Mouse (Mus musculus) CH12.LX (cell line): ENCODE data around the gene Cfap20. TPM values are rescaled to one million over a fixed set of nuclear protein-coding genes. Genes with fewer than 3 reads are reported as not detected.

Source experiments
- DNase-seq: peaks from one replicate; pipeline ENCODE4 v3.0.0-alpha.2; 2013; ENCODE audit errors: extremely low read depth
- H3K27ac ChIP-seq: 2 replicates; pipeline ENCODE4 v1.5.1; 2012; ENCODE audit warnings: low read depth, mild to moderate bottlenecking, control low read depth, moderate library complexity; ENCODE audit not compliant: insufficient read depth
- H3K27me3 ChIP-seq: replicated peaks from 2 replicates; pipeline ENCODE3; 2012; ENCODE audit warnings: inconsistent platforms
- H3K36me3 ChIP-seq, 2 experiments: replicated peaks in 1 of 2; 2 replicates each; pipeline versions ENCODE3 to v1.6.1; 2012; ENCODE audit warnings: inconsistent platforms in 1 of 2, low read length in 1 of 2, mild to moderate bottlenecking in 1 of 2, mixed read lengths in 1 of 2, moderate library complexity in 1 of 2; ENCODE audit not compliant: control insufficient read depth in 1 of 2, insufficient read depth in 1 of 2
- H3K4me1 ChIP-seq, 2 experiments: 2 replicates each; pipeline ENCODE4 v1.6.1; 2012; ENCODE audit warnings: inconsistent platforms in 1 of 2, moderate library complexity in 1 of 2; ENCODE audit not compliant: insufficient read depth in 2 of 2, control insufficient read depth in 1 of 2
- H3K4me2 ChIP-seq: 2 replicates; pipeline ENCODE4 v1.6.1; 2012; ENCODE audit warnings: low read depth, mild to moderate bottlenecking, control low read depth; ENCODE audit not compliant: poor library complexity, insufficient read depth, severe bottlenecking
- H3K4me3 ChIP-seq, 3 experiments: fragments of 150-350 bp in 1 of 3; sonication (generic) in 1 of 3; replicated peaks in 1 of 3; 2 replicates each; pipeline versions ENCODE3 to v1.5.1; 2011 to 2012; ENCODE audit warnings: low read depth in 2 of 3, low read length in 2 of 3, mild to moderate bottlenecking in 2 of 3, moderate library complexity in 2 of 3, control low read depth in 1 of 3, improper control_type of control experiment in 1 of 3, inconsistent platforms in 1 of 3, mixed read lengths in 1 of 3; ENCODE audit not compliant: poor library complexity in 1 of 3
- H3K79me2 ChIP-seq: replicated peaks from 2 replicates; pipeline ENCODE4 v1.6.1; 2012; ENCODE audit warnings: mild to moderate bottlenecking, moderate library complexity; ENCODE audit not compliant: control insufficient read depth, poor library complexity, insufficient read depth, severe bottlenecking; ENCODE audit errors: extremely low read depth
- H3K9ac ChIP-seq: 2 replicates; pipeline ENCODE4 v1.6.1; 2012; ENCODE audit warnings: low read depth, mild to moderate bottlenecking, control low read depth, moderate library complexity; ENCODE audit not compliant: insufficient read depth
- H3K9me3 ChIP-seq: replicated peaks from 2 replicates; pipeline ENCODE3; 2012; ENCODE audit warnings: low read length, inconsistent platforms, mixed read lengths
- CHD2 ChIP-seq: IDR thresholded peaks from 2 replicates; pipeline ENCODE4 v1.6.1; 2011; ENCODE audit warnings: low read length, improper control_type of control experiment
- CTCF ChIP-seq, 2 experiments: IDR thresholded peaks in 1 of 2; conservative IDR thresholded peaks in 1 of 2; 2 replicates each; pipeline ENCODE4 v1.5.1; 2011 to 2012; ENCODE audit warnings: low read depth in 2 of 2, low read length in 2 of 2, improper control_type of control experiment in 1 of 2, inconsistent platforms in 1 of 2, mild to moderate bottlenecking in 1 of 2, moderate library complexity in 1 of 2
- ETS1 ChIP-seq: conservative IDR thresholded peaks from 2 replicates; pipeline ENCODE4 v1.6.1; 2012; ENCODE audit warnings: low read depth, mild to moderate bottlenecking, inconsistent platforms, low read length, improper control_type of control experiment, moderate library complexity
- JUND ChIP-seq: conservative IDR thresholded peaks from 2 replicates; pipeline ENCODE4 v1.6.1; 2011; ENCODE audit warnings: low read depth, low read length, improper control_type of control experiment
- MAFK ChIP-seq: IDR thresholded peaks from 2 replicates; pipeline ENCODE4 v1.6.1; 2011; ENCODE audit warnings: low read length, improper control_type of control experiment; ENCODE audit not compliant: insufficient replicate concordance
- MAX ChIP-seq: IDR thresholded peaks from 2 replicates; pipeline ENCODE4 v1.6.1; 2011; ENCODE audit warnings: low read length, improper control_type of control experiment
- MEF2A ChIP-seq: IDR thresholded peaks from 2 replicates; pipeline ENCODE4 v1.6.1; 2014; ENCODE audit warnings: low read depth, mild to moderate bottlenecking, inconsistent platforms, low read length, improper control_type of control experiment, borderline replicate concordance
- MYC ChIP-seq: IDR thresholded peaks from 2 replicates; pipeline ENCODE4 v1.6.1; 2011; ENCODE audit warnings: low read depth, mild to moderate bottlenecking, improper control_type of control experiment, low read length
- PAX5 ChIP-seq: IDR thresholded peaks from 2 replicates; pipeline ENCODE4 v1.6.1; 2012; ENCODE audit warnings: low read length, inconsistent platforms, mixed read lengths
- RAD21 ChIP-seq: IDR thresholded peaks from 2 replicates; pipeline ENCODE4 v1.6.1; 2011; ENCODE audit warnings: low read depth, mild to moderate bottlenecking, low read length, improper control_type of control experiment, moderate library complexity
- SIN3A ChIP-seq: IDR thresholded peaks from 2 replicates; pipeline ENCODE4 v1.6.1; 2012; ENCODE audit warnings: low read length, improper control_type of control experiment, inconsistent platforms
- SMC3 ChIP-seq: IDR thresholded peaks from 2 replicates; pipeline ENCODE4 v1.6.1; 2011; ENCODE audit warnings: low read depth, low read length, improper control_type of control experiment
- UBTF ChIP-seq: IDR thresholded peaks from 2 replicates; pipeline ENCODE4 v1.6.1; 2012; ENCODE audit warnings: low read depth, mild to moderate bottlenecking, inconsistent platforms, low read length, improper control_type of control experiment, moderate library complexity
- ZC3H11A ChIP-seq: IDR thresholded peaks from 2 replicates; pipeline ENCODE4 v1.6.1; 2012; ENCODE audit warnings: low read depth, mild to moderate bottlenecking, inconsistent platforms, low read length, improper control_type of control experiment
- ZMIZ1 ChIP-seq: IDR thresholded peaks from 2 replicates; pipeline ENCODE4 v1.6.1; 2012; ENCODE audit warnings: low read depth, mild to moderate bottlenecking, inconsistent platforms, low read length, improper control_type of control experiment
- ZNF384 ChIP-seq: IDR thresholded peaks from 2 replicates; pipeline ENCODE4 v1.6.1; 2012; ENCODE audit warnings: low read depth, low read length, improper control_type of control experiment, inconsistent platforms
- dilution Hi-C: fragments of 300-500 bp; cut with MboI; formaldehyde crosslinking; loops from 2 replicates; pipeline ENCODE4 v1.14.3; 2020; ENCODE audit warnings: low sequenced_read_pairs; ENCODE audit not compliant: extremely low pct_unique_long_range_greater_than_20kb, extremely low pct_ligation_motif_present
- in situ Hi-C: fragments of 300-500 bp; cut with MboI; formaldehyde crosslinking; loops from 3 replicates; pipeline ENCODE4 v1.14.3; 2019; ENCODE audit warnings: low sequenced_read_pairs, low pct_ligation_motif_present, low pct_unique_long_range_greater_than_20kb, mixed read lengths
- polyA plus RNA-seq: library from polyadenylated mRNA; unstranded; fragments of >175 nt; gene quantifications from 2 replicates; pipeline ENCODE4 v1.2.1, GENCODE M21; 2012; ENCODE audit warnings: low read depth; ENCODE audit not compliant: insufficient read length
- total RNA-seq, 2 experiments: library from RNA; depleted of rRNA; stranded (reverse); fragments of 300-350 nt in 1 of 2; fragments of >200 nt in 1 of 2; gene quantifications; 2 replicates each; pipeline ENCODE4 v1.2.3; 2012 to 2014

Cfap20 gene
- total and polyA plus RNA-seq, 3 experiments: 53.4 to 93.0 (median 57.2) TPM

DNA sequence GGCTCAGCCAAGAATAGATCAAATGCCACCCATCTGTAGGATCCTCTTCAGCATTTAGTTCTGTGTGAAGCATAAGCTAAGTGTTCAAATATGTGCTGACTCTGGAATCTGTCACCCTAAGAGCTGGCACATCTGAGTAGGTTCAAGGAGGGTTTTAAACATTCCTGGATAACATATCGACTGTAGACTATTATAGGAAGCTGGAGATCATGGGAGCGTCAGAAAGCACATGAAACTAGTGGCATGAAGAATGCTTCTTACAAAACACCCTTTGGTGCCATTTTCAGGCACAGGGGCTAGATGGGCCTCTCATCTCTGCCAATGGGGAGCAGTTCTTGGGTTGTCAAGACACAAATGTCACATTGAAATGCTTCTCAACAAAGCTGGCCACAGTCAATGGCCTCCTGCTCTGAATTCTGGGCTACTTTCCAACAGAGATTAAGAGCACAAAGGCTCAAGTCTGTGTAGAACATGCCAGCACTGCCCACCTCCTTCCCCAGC is 7.8 kb downstream of the Cfap20 start:
- Histone ChIP-seq H3K4me1 (peaks cover 2 to 38% of the 10 kb centered on the region in 2 experiments; a peak in 3 of 4 replicates), H3K79me2 (peaks cover 11% of the 10 kb centered on the region), H3K36me3 (peaks cover 8 to 43% of the 10 kb centered on the region in 2 experiments), H3K4me2 (no peak overlapping the region), H3K27ac (no peak overlapping the region), H3K4me3 (no peak overlapping the region), H3K27me3 (no peaks in the 10 kb centered on the region), H3K9me3 (no peaks in the 10 kb centered on the region), H3K9ac (no peak overlapping the region)
- in situ Hi-C loops (loop anchor here (5.0 kb wide), 1 partner anchor 95 kb away; the partner anchor contains the start of genes Usb1 and Zfp319), dilution Hi-C loops (no loop called here)
- TF ChIP-seq UBTF (no peak), ZMIZ1 (no peak), RAD21 (no peak), ZC3H11A (no peak), CTCF (conservative IDR thresholded peaks at IDR 0.05 in 1 of 2, IDR thresholded peaks at IDR 0.05 in 1 of 2; ENCODE audit: low read depth in 2 of 2, low read length in 2 of 2) (no peak), SMC3 (no peak), CHD2 (no peak), MAFK (no peak), PAX5 (no peak), MAX (no peak), MEF2A (no peak), JUND (no peak)
- DNase-seq: no peak

DNA sequence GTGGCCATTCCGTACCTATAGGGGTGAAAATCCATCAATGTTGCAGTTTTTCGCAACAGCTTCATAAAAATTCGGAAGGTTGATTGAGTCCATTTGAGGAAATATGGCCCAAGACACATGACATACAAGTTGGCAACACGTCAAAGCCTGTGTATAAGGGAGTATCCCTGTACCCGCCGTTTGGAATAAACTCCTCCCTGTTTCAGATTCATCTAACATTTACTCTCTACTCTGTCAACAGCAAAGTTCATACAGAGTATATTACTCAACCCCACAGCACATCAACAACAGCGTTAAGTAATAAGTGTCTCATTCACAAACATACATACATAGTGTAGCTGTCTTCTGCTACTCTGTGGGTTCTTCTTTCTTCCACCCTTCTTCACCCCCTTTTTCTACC is 10.0 kb downstream of the Cfap20 start:
- no peak for TF ChIP-seq ZNF384
- no peak for TF ChIP-seq JUND
- no peak for TF ChIP-seq SIN3A
- TF ChIP-seq ETS1: no peak
- no peak for TF ChIP-seq MYC
- TF ChIP-seq, all 38 proteins: peak for 0
- H3K27me3 ChIP-seq: no peaks in the 10 kb centered on the region
- H3K9ac ChIP-seq: no peak overlapping the region
- no peak overlapping the region for H3K27ac ChIP-seq
- H3K4me3 ChIP-seq: no peak overlapping the region
- no peak overlapping the region for H3K4me2 ChIP-seq
- in situ Hi-C loops (loop anchor here (5.0 kb wide), 1 partner anchor 92 kb away; the partner anchor contains the start of genes Usb1 and Zfp319), dilution Hi-C loops (no loop called here)
- H3K4me1 ChIP-seq: peaks cover 2 to 24% of the 10 kb centered on the region in 2 experiments; a peak in 3 of 4 replicates
- H3K36me3 ChIP-seq: peaks cover 20 to 57% of the 10 kb centered on the region in 2 experiments
- H3K79me2 ChIP-seq: peaks cover 5% of the 10 kb centered on the region
- no peak for DNase-seq
- H3K9me3 ChIP-seq: no peaks in the 10 kb centered on the region
